Mouse (Mus musculus) cerebellum, adult 9-10 months (tissue): ENCODE measurements around the gene Ptrhd1.

Experiments
- DNase-seq: peaks from one replicate; pipeline ENCODE4 v3.0.0; 2022

Gene Ptrhd1

GRCm38 (mm10) chr12:4249786-4250185 lies 16.0 kb downstream of the Ptrhd1 start:
- peak; percentile 82 for DNase-seq

GRCm38 (mm10) chr12:4252742-4253655 lies 19.2 kb downstream of the Ptrhd1 start:
- no peak for DNase-seq

GRCm38 (mm10) chr12:4267765-4268164 lies 33.9 kb downstream of the Ptrhd1 start:
- no peak for DNase-seq

GRCm38 (mm10) chr12:4271078-4271477 lies 37.3 kb downstream of the Ptrhd1 start:
- peak; percentile 73 for DNase-seq

- no peak for DNase-seq
Observed at GRCm38 (mm10) chr12:4278978-4279755, 45.3 kb downstream of the Ptrhd1 start.

- no peak for DNase-seq
Observed at GRCm38 (mm10) chr12:4279878-4280277, 46.1 kb downstream of the Ptrhd1 start.

GRCm38 (mm10) chr12:4285186-4285585 lies 51.4 kb downstream of the Ptrhd1 start:
- DNase-seq: no peak
